Mouse (Mus musculus): Measurements from ENCODE around the gene Muc16. TPM values are rescaled to one million over a fixed set of nuclear protein-coding genes. Genes with fewer than 3 reads are reported as not detected.

The Muc16 gene
- 1 to 10 TPM in 1 of 2 experiments, under 1 TPM in 1; 0.78 to 1.6 TPM for polyA plus RNA-seq (2017; shearing (Covaris generic))

GRCm38 (mm10) chr9:18674480-18675154 lies at the start of gene Muc16:
Gene Muc16 (minus strand): TSS chr9:18674530.
- no peak for ATAC-seq

DNA sequence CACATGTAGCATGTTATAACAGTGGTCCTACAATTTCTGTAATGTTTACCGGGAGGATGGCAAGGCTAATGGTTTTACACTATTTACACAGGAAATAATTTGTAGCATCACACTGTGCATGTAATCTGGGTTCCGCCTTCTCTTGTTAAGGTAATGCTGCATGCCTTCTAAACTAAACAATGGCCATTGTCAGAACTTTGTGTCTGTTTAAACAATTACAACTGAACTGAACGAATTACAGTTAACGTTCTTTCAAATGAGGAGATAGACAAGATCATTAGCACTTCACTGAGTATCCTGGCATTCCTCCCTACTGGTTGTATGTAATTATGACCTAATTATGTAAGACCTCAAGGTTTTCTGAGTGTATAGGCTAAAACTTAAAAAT lies 48.4 kb upstream of the Muc16 start:
- no peak for ATAC-seq

DNA sequence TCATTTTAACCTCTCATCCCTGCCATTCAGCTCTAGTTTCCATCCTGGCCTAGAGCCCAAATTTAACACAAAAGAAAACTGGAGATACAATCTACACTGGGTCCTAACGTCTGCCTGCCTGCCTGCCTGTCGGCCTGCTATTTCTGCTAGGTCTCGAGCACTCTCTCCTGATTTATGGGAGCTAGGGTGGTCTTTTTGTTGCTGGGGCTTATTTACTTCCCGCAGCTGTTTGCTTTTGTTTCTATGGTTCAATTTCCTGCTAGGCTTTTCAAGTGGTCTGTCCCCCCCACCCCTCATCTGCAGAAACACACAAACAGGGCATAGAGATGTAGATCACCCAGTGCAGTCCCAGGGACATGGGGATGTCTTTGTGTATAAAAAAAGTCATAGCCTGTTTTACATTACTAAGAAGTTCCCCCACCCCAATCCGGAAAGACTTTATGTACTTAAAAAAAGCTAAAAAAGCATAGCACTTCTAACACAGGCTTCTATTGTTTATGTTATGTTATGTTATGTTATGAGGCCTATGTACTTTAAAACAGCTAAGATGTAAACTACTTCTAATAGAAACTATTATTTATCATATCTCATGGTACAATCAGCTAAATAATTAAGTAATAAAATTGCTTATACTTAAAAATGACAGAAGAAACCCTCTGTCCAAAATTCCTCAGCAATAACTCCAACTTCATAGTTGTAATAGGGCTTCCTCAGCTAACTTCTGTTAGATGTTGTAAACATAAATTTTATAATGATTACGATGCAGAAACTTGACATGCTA lies 47.8 kb upstream of the Muc16 start:
- ATAC-seq, result no peak

- no peak for ATAC-seq
These were observed 46.7 kb upstream of the Muc16 start for GRCm38 (mm10) chr9:18721011-18721410.

DNA sequence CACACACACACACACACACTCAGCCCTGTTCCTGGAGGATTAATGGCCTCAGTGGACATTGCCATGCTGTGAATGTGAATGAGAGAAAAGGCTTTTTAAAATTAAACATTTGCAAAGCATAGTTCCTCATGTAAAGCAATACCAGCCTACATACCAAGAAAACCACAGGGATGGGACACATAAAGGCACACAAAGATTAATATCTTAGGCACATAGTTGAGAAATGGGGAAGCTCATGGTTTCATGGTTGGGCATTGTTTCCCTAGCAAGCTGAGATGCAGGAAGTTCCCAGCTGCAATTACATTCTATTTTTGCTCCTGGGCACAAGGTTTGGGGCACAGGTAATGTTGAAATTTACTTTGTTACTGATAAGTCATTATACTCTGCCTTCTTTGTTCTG lies 31.3 kb upstream of the Muc16 start:
- ATAC-seq, result no peak

GRCm38 (mm10) chr9:18598366-18598765 lies 76.0 kb downstream of the Muc16 start:
- ATAC-seq, result no peak

GRCm38 (mm10) chr9:18508098-18508497 lies 166.2 kb downstream of the Muc16 start:
- no peak for ATAC-seq

DNA sequence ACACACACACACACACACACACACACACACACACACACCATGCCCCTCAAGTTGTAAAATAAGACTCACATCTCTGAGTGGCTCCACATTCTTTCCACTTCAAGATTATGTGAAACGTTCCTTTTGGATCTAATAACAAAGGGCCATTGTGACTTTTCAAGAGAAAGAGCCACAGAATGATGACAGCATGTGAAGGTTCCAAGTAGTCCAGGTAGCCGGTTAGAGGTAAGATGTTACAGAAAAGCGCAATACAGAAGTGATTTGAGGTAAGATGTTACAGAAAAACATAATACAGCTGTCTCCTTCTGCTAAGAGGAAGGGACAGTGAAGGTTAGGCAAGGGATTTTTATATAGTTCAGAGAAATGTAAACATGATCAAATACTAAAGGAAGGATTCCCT lies 196.2 kb downstream of the Muc16 start, which contains the start of the genes Zfp558 and Mbd3l1:
Gene Zfp558, minus strand, starts transcription at position 101 of the 400 bp plus-strand sequence.
Gene Mbd3l1, plus strand, starts transcription at position 192 of the 400 bp plus-strand sequence.
- ATAC-seq, result no peak

DNA sequence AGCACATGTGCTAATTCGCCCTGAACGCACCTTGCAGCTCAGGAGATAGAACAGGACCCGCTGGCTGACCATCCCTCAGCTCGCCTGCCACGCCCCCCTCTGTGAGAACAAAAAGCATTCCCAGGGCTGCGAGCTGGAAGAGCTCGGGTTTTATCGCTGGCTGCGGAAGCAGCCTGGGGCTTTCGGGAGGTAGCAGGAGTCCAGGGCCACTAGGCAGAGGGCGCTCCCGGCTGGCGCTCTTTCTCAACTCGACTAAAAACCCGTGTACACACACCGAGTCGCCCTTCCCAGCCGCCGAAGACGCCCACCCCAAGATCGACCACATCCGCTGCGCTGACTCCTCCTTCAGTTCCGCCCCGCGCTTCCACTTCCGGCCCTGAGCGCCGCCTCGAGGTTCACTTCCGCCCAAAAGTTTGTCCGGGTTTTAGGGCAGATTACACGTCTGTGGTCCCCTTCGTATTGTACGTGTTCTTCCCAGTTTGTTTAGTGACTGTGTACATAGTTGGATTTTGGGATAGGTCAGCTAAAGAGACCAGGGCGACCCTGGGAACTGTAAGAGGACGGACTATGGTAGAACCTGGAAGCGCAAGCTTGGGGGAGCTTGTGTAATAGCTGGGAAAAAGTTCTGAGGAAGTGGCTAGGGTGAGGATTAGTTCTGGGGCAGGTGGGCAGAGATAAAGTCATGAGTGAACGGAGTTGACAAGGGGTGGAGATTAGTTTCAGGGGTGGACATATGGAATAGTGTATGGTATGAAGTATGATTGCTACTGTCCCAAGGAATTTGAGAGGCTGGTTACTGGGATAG lies 200.8 kb downstream of the Muc16 start:
- peak; percentile 98 for ATAC-seq

- no peak for ATAC-seq
These were observed 206.3 kb downstream of the Muc16 start for GRCm38 (mm10) chr9:18468005-18468404.

DNA sequence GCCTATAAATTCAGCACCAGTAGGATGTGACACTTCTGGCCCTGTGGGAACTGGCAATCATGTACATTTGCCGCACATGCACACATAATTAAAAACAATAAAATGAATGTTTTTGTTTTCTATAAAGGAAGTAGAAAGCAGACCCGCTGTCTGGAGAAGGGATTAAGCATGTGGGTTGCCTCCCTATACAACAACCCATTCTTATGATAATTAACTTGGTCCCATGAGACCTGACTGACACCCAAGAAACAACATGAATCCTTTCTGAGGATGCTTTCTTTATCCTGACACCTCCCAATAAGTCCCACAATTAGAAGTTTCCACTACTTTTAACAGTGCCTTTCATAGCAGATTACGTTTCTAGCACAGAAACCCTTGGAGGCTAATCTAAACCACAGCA lies 207.0 kb downstream of the Muc16 start:
- ATAC-seq, result no peak

DNA sequence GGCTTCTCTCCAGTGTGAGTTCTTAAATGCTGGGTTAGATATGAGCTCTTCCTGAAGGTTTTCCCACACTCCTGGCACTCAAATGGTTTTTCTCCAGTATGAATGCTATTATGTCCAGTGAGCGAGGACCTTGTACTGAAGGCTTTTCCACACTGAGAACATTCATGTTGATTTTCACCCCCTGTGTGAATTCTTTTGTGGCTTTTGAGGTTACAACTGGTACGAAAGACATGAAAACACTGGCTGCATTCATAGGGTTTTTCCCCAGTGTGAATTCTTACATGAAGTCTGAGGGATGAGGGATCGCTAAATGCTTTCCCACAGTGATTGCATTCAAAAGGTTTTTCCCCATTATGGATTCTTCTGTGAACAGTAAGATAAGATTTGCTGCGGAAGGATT lies 217.8 kb downstream of the Muc16 start:
- ATAC-seq, result no peak

Other genes starting within 250 kb of the Muc16 start
- gene Mbd3l2, start 243.9 kb downstream of the Muc16 start, polyA plus RNA-seq (2017; shearing (Covaris generic)), result not detected
- gene Zfp558, start 196.3 kb downstream of the Muc16 start, polyA plus RNA-seq (2017; shearing (Covaris generic)), result 1 to 10 TPM; 2.3 to 2.7 TPM
- not detected for gene Mbd3l1, start 196.2 kb downstream of the Muc16 start, polyA plus RNA-seq (2017; shearing (Covaris generic))
- gene Olfr24, start 89.5 kb upstream of the Muc16 start, polyA plus RNA-seq (2017; shearing (Covaris generic)), result not detected
- not detected for gene Olfr828, start 145.0 kb upstream of the Muc16 start, polyA plus RNA-seq (2017; shearing (Covaris generic))
- not detected for gene Olfr829, start 180.4 kb upstream of the Muc16 start, polyA plus RNA-seq (2017; shearing (Covaris generic))
- not detected for gene Olfr830, start 200.2 kb upstream of the Muc16 start, polyA plus RNA-seq (2017; shearing (Covaris generic))